In genomic region chr9:13302183-13302825, GRCm38 (mm10) we compare ENCODE assay signal across 12 mouse cellular contexts. TPM values are rescaled to one million over a fixed set of nuclear protein-coding genes. Genes with fewer than 3 reads are reported as not detected.
DNase-seq lines count a peak whose midpoint lies in the region; ATAC-seq lines count a peak whose summit lies in the region.
"Had no signal": no experiment of that assay in that cellular context is flagged by ENCODE, and none has a peak within 500 bp of the region (broad histone marks: within the 10 kb centered on the region; RNA-seq: fewer than 3 reads in every experiment).

No protein-coding gene starts in this region.

- DNase-seq in forebrain, embryonic 10.5 days (ENCODE audit: extremely low spot score, low spot score): no peak
- no peak for DNase-seq in kidney, adult 8-10 months
- no peak for DNase-seq in midbrain, embryonic 14.5 days
- DNase-seq in adrenal gland, postnatal 14 days: no peak
- DNase-seq in thymus, adult 18-20 months: no peak
- DNase-seq: adrenal gland, postnatal 10 days; B cell, adult 2 months; cerebellum, adult 9-10 months had no signal

- 45% methylated on average over 6 of the region's 6 CpGs for WGBS in forebrain, embryonic 15.5 days
- 85% methylated on average over 6 of the region's 6 CpGs for WGBS in forebrain, embryonic 10.5 days
- 37% methylated on average over 6 of the region's 6 CpGs for WGBS in kidney, embryonic 16.5 days
- WGBS in midbrain, embryonic 14.5 days: 32% methylated on average over 6 of the region's 6 CpGs

- no peaks in the 10 kb centered on the region for H3K36me3 ChIP-seq in forebrain, embryonic 15.5 days
- H3K36me3 ChIP-seq in forebrain, embryonic 10.5 days (replicated peaks): no peaks in the 10 kb centered on the region
- no peaks in the 10 kb centered on the region for H3K36me3 ChIP-seq in kidney, embryonic 16.5 days (ENCODE audit: insufficient read depth, low read length)
- H3K36me3 ChIP-seq in midbrain, embryonic 14.5 days (ENCODE audit: control insufficient read depth, insufficient read depth, low read length): no peaks in the 10 kb centered on the region
- H3K36me3 ChIP-seq: embryonic facial prominence, embryonic 15.5 days had no signal

- H3K27ac ChIP-seq in forebrain, embryonic 15.5 days (replicated peaks): no peak overlapping the region
- H3K27ac ChIP-seq in forebrain, embryonic 10.5 days: no peak overlapping the region
- H3K27ac ChIP-seq in kidney, embryonic 16.5 days (ENCODE audit: low read length): peak overlapping the region; percentile 13; the same call in 1 of the 2 replicates
- H3K27ac ChIP-seq in brown adipose tissue, adult 24 weeks (replicated peaks; ENCODE audit: low read depth, low read length): peak overlapping the region; percentile 10; the same call in 1 of the 2 replicates
- H3K27ac ChIP-seq in midbrain, embryonic 14.5 days (replicated peaks; ENCODE audit: low read depth, low read length): no peak overlapping the region
- H3K27ac ChIP-seq: embryonic facial prominence, embryonic 15.5 days had no signal

- H3K9me3 ChIP-seq in forebrain, embryonic 15.5 days: no peaks in the 10 kb centered on the region
- no peaks in the 10 kb centered on the region for H3K9me3 ChIP-seq in forebrain, embryonic 10.5 days
- no peaks in the 10 kb centered on the region for H3K9me3 ChIP-seq in kidney, embryonic 16.5 days (ENCODE audit: low read length)
- no peaks in the 10 kb centered on the region for H3K9me3 ChIP-seq in midbrain, embryonic 14.5 days (ENCODE audit: control insufficient read depth, low read length)
- H3K9me3 ChIP-seq: embryonic facial prominence, embryonic 15.5 days had no signal

- no peak overlapping the region for H3K4me3 ChIP-seq in forebrain, embryonic 15.5 days
- H3K4me3 ChIP-seq in forebrain, embryonic 10.5 days: no peak overlapping the region
- no peak overlapping the region for H3K4me3 ChIP-seq in kidney, embryonic 16.5 days (ENCODE audit: low read length)
- no peak overlapping the region for H3K4me3 ChIP-seq in brown adipose tissue, adult 24 weeks (ENCODE audit: insufficient read depth, low read depth, low read length)
- 0 out of 2 replicates have a peak overlapping the region, but pooled peaks have one; percentile 1 for H3K4me3 ChIP-seq in midbrain, embryonic 14.5 days (replicated peaks; ENCODE audit: low read depth, low read length)
- H3K4me3 ChIP-seq: embryonic facial prominence, embryonic 15.5 days had no signal

- H3K27me3 ChIP-seq in forebrain, embryonic 15.5 days: no peaks in the 10 kb centered on the region
- peaks cover 24% of the 10 kb centered on the region for H3K27me3 ChIP-seq in forebrain, embryonic 10.5 days (ENCODE audit: poor library complexity, severe bottlenecking)
- no peaks in the 10 kb centered on the region for H3K27me3 ChIP-seq in kidney, embryonic 16.5 days (ENCODE audit: insufficient read depth, low read length)
- no peaks in the 10 kb centered on the region for H3K27me3 ChIP-seq in midbrain, embryonic 14.5 days (ENCODE audit: control insufficient read depth, insufficient read depth, low read length)
- H3K27me3 ChIP-seq: embryonic facial prominence, embryonic 15.5 days had no signal

- no peak overlapping the region for H3K9ac ChIP-seq in forebrain, embryonic 15.5 days (replicated peaks)
- H3K9ac ChIP-seq in kidney, embryonic 16.5 days (replicated peaks; ENCODE audit: low read length): no peak overlapping the region
- H3K9ac ChIP-seq in midbrain, embryonic 14.5 days (replicated peaks; ENCODE audit: low read length): no peak overlapping the region
- H3K9ac ChIP-seq: embryonic facial prominence, embryonic 15.5 days had no signal

- peaks cover 59% of the 10 kb centered on the region for H3K4me1 ChIP-seq in forebrain, embryonic 15.5 days
- peaks cover 78% of the 10 kb centered on the region for H3K4me1 ChIP-seq in forebrain, embryonic 10.5 days
- peaks cover 67% of the 10 kb centered on the region for H3K4me1 ChIP-seq in kidney, embryonic 16.5 days (ENCODE audit: insufficient read depth, low read length)
- peaks cover 28% of the 10 kb centered on the region for H3K4me1 ChIP-seq in brown adipose tissue, adult 24 weeks (ENCODE audit: control insufficient read depth, insufficient read depth, insufficient read length, low read length)
- peaks cover 66% of the 10 kb centered on the region for H3K4me1 ChIP-seq in midbrain, embryonic 14.5 days (ENCODE audit: control insufficient read depth, insufficient read depth, low read length)

- ATAC-seq in forebrain, embryonic 15.5 days (replicated peaks): no peak
- ATAC-seq in kidney, embryonic 16.5 days (ENCODE audit: low FRiP score, low TSS enrichment): no peak
- no peak for ATAC-seq in midbrain, embryonic 14.5 days (ENCODE audit: low FRiP score, low TSS enrichment)

- peak overlapping the region; percentile 18; the same call in 1 of the 2 replicates for H3K4me2 ChIP-seq in forebrain, embryonic 15.5 days (replicated peaks)
- H3K4me2 ChIP-seq in kidney, embryonic 16.5 days (replicated peaks; ENCODE audit: low read depth, low read length): peak overlapping the region; percentile 20; the same call in 1 of the 2 replicates
- peak overlapping the region; percentile 85 for H3K4me2 ChIP-seq in midbrain, embryonic 14.5 days (ENCODE audit: low read length)
- H3K4me2 ChIP-seq: embryonic facial prominence, embryonic 15.5 days had no signal

RNA-seq across cellular contexts. Expression of gene Maml2, which starts 4.5 kb away (rescaled TPM):
- 8.1 and 9.3 TPM in 2 replicates for polyA plus RNA-seq in forebrain, embryonic 15.5 days (2015; fragmentation: Nextera tagmentation; extraction: Ambion mirVana)
- 5.9 and 6.3 TPM in 2 replicates for polyA plus RNA-seq in forebrain, embryonic 10.5 days (2016; fragmentation: Nextera tagmentation; extraction: Ambion mirVana)
- polyA plus RNA-seq in kidney, embryonic 16.5 days (2015; fragmentation: Nextera tagmentation; extraction: Ambion mirVana): 10.0 and 12.0 TPM in 2 replicates
- 1.6 and 2.5 TPM in 2 replicates for polyA plus RNA-seq in brown adipose tissue, adult 24 weeks (2012; ENCODE audit: insufficient read depth, insufficient read length, missing spikeins)
- 7.7 and 12.1 TPM in 2 replicates for polyA plus RNA-seq in midbrain, embryonic 14.5 days (2014; fragmentation: Nextera tagmentation; extraction: Ambion mirVana)
- total RNA-seq in adrenal gland, postnatal 14 days (2021): 6.1 and 10.2 TPM in 2 replicates

RNA-seq across cellular contexts. Expression of gene Ccdc82, which starts 55.5 kb away (rescaled TPM):
- polyA plus RNA-seq in forebrain, embryonic 15.5 days (2015; fragmentation: Nextera tagmentation; extraction: Ambion mirVana): 10.9 and 11.0 TPM in 2 replicates
- polyA plus RNA-seq in forebrain, embryonic 10.5 days (2016; fragmentation: Nextera tagmentation; extraction: Ambion mirVana): 7.7 and 8.0 TPM in 2 replicates
- polyA plus RNA-seq in kidney, embryonic 16.5 days (2015; fragmentation: Nextera tagmentation; extraction: Ambion mirVana): 9.6 and 10.9 TPM in 2 replicates
- polyA plus RNA-seq in brown adipose tissue, adult 24 weeks (2012; ENCODE audit: insufficient read depth, insufficient read length, missing spikeins): 5.5 and 7.6 TPM in 2 replicates
- 14.0 and 15.8 TPM in 2 replicates for polyA plus RNA-seq in midbrain, embryonic 14.5 days (2014; fragmentation: Nextera tagmentation; extraction: Ambion mirVana)
- 15.7 and 19.3 TPM in 2 replicates for total RNA-seq in adrenal gland, postnatal 14 days (2021)

RNA-seq across cellular contexts. Expression of gene Jrkl, which starts 56.7 kb away (rescaled TPM):
- 13.2 and 13.6 TPM in 2 replicates for polyA plus RNA-seq in forebrain, embryonic 15.5 days (2015; fragmentation: Nextera tagmentation; extraction: Ambion mirVana)
- 7.1 and 8.4 TPM in 2 replicates for polyA plus RNA-seq in forebrain, embryonic 10.5 days (2016; fragmentation: Nextera tagmentation; extraction: Ambion mirVana)
- polyA plus RNA-seq in kidney, embryonic 16.5 days (2015; fragmentation: Nextera tagmentation; extraction: Ambion mirVana): 7.8 and 9.4 TPM in 2 replicates
- 4.4 and 5.8 TPM in 2 replicates for polyA plus RNA-seq in brown adipose tissue, adult 24 weeks (2012; ENCODE audit: insufficient read depth, insufficient read length, missing spikeins)
- 11.6 and 12.0 TPM in 2 replicates for polyA plus RNA-seq in midbrain, embryonic 14.5 days (2014; fragmentation: Nextera tagmentation; extraction: Ambion mirVana)
- 7.4 and 8.7 TPM in 2 replicates for total RNA-seq in adrenal gland, postnatal 14 days (2021)

Comparison
In these comparisons a context has a peak if more than half of its experiments do, and no peak if none do; other contexts are left out.
1. H3K27ac ChIP-seq: peak in kidney, embryonic 16.5 days (single experiment) and brown adipose tissue, adult 24 weeks (single experiment); none in forebrain, embryonic 15.5 days (single experiment), forebrain, embryonic 10.5 days (single experiment) and midbrain, embryonic 14.5 days (single experiment).
2. H3K4me2 ChIP-seq: peak in every context shown above with its lines; median percentile 85 in midbrain, embryonic 14.5 days; 20 in kidney, embryonic 16.5 days; 18 in forebrain, embryonic 15.5 days.